Mouse (Mus musculus) stomach, embryonic 14.5 days (tissue): Measurements from ENCODE around the gene Ppm1a. TPM values are rescaled to one million over a fixed set of nuclear protein-coding genes. Genes with fewer than 3 reads are reported as not detected.

Experiments
- ATAC-seq: fragments of 200-750 bp; cut with Nextera tagmentation; 2 replicates; pipeline ENCODE4 v1.8.0; 2017; ENCODE audit warnings: low read depth, moderate TSS enrichment; ENCODE audit not compliant: insufficient number of reproducible peaks, insufficient read depth, low FRiP score
- H3K27ac ChIP-seq: fragments of 300-500 bp; sonication (generic); 2 replicates; pipeline ENCODE4 v1.5.1; 2014; ENCODE audit warnings: mild to moderate bottlenecking, low read length, moderate library complexity, mixed read lengths
- H3K27me3 ChIP-seq: fragments of 300-500 bp; sonication (generic); 2 replicates; pipeline ENCODE4 v1.6.1; 2014; ENCODE audit warnings: low read length, control low read depth, mixed read lengths; ENCODE audit not compliant: control insufficient read depth, insufficient read depth
- H3K36me3 ChIP-seq: fragments of 300-500 bp; sonication (generic); 2 replicates; pipeline ENCODE4 v1.6.1; 2014; ENCODE audit warnings: mild to moderate bottlenecking, control low read depth, low read length, moderate library complexity, mixed read lengths; ENCODE audit not compliant: control insufficient read depth, insufficient read depth
- H3K4me1 ChIP-seq: fragments of 300-500 bp; sonication (generic); 2 replicates; pipeline ENCODE4 v1.6.1; 2014; ENCODE audit warnings: low read length, control low read depth, mixed read lengths; ENCODE audit not compliant: control insufficient read depth, insufficient read depth
- H3K4me2 ChIP-seq: fragments of 300-500 bp; sonication (generic); replicated peaks from 2 replicates; pipeline ENCODE4 v1.6.1; 2014; ENCODE audit warnings: low read depth, low read length, control low read depth
- H3K4me3 ChIP-seq: fragments of 300-500 bp; sonication (generic); 2 replicates; pipeline ENCODE4 v1.5.1; 2014; ENCODE audit warnings: low read depth, low read length, control low read depth
- H3K9ac ChIP-seq: fragments of 300-500 bp; sonication (generic); replicated peaks from 2 replicates; pipeline ENCODE4 v1.6.1; 2014; ENCODE audit warnings: low read depth, mild to moderate bottlenecking, control low read depth, low read length, moderate library complexity, mixed read lengths
- H3K9me3 ChIP-seq: fragments of 300-500 bp; sonication (generic); 2 replicates; pipeline ENCODE4 v1.6.1; 2016; ENCODE audit warnings: low read depth, low read length, control low read depth; ENCODE audit not compliant: control insufficient read depth
- WGBS: fragments of 180-500 bp; shearing (Covaris S2); extraction: QIAGEN DNeasy Blood & Tissue Kit; methylation state at CpG from one replicate; pipeline ENCODE4 v1.1.7; 2014; 5-methylcytosine and 5-hydroxymethylcytosine counted together
- polyA plus RNA-seq: library from polyadenylated mRNA; unstranded; fragments of >200 nt; fragmentation: Nextera tagmentation; extraction: Ambion mirVana; gene quantifications from 2 replicates; pipeline ENCODE4 v1.2.1, GENCODE M21; 2014

The Ppm1a gene
- polyA plus RNA-seq, 1 experiment from 2014 or later: 52.4 TPM

DNA sequence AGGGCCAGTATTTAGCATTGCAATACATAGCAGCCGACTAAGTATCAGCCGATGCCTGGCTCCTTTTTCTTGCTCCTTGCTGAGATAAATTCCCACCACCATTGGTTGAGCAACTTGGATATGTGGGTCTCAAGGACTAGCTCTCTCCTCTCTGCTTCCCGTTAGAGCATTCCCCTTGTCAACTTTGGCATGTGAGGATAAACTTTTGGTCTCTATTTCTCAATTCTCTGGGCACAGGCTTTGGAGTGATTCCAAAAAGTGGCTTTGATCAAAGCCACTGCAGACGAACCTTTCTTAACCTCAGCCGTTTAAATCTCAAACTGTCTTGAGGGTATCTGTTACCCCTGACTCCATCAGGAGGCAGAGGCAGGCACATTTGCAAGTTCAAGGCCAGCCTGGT lies 29.6 kb upstream of the Ppm1a start:
- peaks cover 4% of the 10 kb centered on the region; the same call in 1 of the 2 replicates for H3K4me1 ChIP-seq
- 50% methylated on average over 5 of the region's 5 CpGs for WGBS
- H3K27me3 ChIP-seq: no peaks in the 10 kb centered on the region
- no peak overlapping the region for H3K9ac ChIP-seq
- H3K27ac ChIP-seq: no peak overlapping the region
- no peak for ATAC-seq
- H3K36me3 ChIP-seq: no peaks in the 10 kb centered on the region
- H3K4me3 ChIP-seq: no peak overlapping the region
- H3K9me3 ChIP-seq: no peaks in the 10 kb centered on the region
- no peak overlapping the region for H3K4me2 ChIP-seq

DNA sequence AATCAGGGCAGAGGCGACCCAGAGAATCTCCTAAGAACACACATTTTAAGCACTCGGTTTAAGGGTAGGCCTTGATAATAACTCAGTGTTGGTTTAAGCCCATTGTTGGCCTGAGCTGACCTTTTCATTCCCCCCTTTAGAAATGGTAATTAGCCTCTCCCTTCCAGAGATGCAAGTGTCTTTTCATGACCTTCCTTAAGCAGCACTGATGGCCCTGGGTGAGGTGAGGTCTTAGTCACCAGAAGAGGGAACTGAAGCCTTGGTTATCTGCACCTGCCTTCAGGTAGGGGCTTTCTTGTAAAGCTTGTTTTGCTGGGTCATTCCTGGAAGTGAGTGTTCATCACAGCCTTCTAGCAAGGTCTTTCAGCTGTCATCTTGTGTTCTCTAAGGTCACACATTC lies 23.1 kb upstream of the Ppm1a start:
- no peak overlapping the region for H3K9ac ChIP-seq
- H3K27ac ChIP-seq: no peak overlapping the region
- H3K9me3 ChIP-seq: no peaks in the 10 kb centered on the region
- H3K4me1 ChIP-seq: no peaks in the 10 kb centered on the region
- no peaks in the 10 kb centered on the region for H3K36me3 ChIP-seq
- WGBS: 64% methylated on average over 2 of the region's 2 CpGs
- H3K4me2 ChIP-seq: no peak overlapping the region
- ATAC-seq: no peak
- no peak overlapping the region for H3K4me3 ChIP-seq
- no peaks in the 10 kb centered on the region for H3K27me3 ChIP-seq

DNA sequence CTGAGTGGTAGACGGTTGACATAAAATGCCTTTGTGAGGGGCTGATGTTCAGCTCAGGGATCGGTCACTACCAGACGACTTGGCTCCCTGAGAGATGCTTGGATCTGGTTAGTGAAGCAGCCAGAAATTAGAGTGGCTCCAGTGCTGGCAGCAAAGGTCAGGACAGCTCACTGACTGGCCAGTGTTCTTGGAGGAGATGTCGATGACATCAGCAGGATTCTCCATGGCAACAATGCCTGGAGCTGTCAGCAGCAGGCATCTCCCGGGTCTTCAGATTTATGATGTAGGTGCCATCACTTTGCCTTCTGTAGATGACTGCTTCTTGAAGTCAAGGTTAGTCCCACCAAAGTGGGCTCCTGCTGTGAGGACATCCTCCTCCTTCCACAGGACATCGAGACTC lies 16.1 kb upstream of the Ppm1a start:
- H3K36me3 ChIP-seq: no peaks in the 10 kb centered on the region
- H3K27ac ChIP-seq: no peak overlapping the region
- no peak for ATAC-seq
- no peak overlapping the region for H3K4me3 ChIP-seq
- H3K9me3 ChIP-seq: no peaks in the 10 kb centered on the region
- H3K9ac ChIP-seq: no peak overlapping the region
- H3K4me2 ChIP-seq: no peak overlapping the region
- WGBS: 73% methylated on average over 6 of the region's 6 CpGs
- no peaks in the 10 kb centered on the region for H3K27me3 ChIP-seq
- no peaks in the 10 kb centered on the region for H3K4me1 ChIP-seq

- no peaks in the 10 kb centered on the region for H3K9me3 ChIP-seq
- no peak overlapping the region for H3K9ac ChIP-seq
- WGBS: 34% methylated on average over 9 of the region's 9 CpGs
- H3K27me3 ChIP-seq: no peaks in the 10 kb centered on the region
- H3K4me2 ChIP-seq: no peak overlapping the region
- no peak overlapping the region for H3K27ac ChIP-seq
- no peaks in the 10 kb centered on the region for H3K4me1 ChIP-seq
- no peak overlapping the region for H3K4me3 ChIP-seq
- H3K36me3 ChIP-seq: no peaks in the 10 kb centered on the region
- no peak for ATAC-seq
These were observed 12.4 kb upstream of the Ppm1a start for GRCm38 (mm10) chr12:72744803-72745360.

DNA sequence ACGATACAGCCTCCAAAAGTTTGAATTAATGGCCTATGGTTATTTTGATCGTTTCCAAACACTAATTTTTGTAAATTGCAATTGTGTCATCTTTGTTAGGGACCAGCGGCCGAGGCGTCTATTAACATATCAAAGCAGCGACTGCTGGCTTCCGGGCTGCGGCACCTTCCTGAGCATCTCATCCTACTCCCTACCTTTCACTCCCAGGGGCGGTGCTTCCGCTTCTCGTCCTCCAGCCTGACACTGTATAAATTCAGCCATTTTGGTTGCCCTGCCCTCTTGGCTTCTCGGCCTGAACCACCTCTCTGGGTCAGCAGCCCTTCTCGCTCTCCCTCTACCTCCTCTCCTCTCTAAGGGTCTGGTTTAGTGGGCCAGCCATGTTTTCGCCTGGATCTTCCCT lies 11.8 kb upstream of the Ppm1a start:
- H3K4me1 ChIP-seq: no peaks in the 10 kb centered on the region
- no peaks in the 10 kb centered on the region for H3K9me3 ChIP-seq
- 68% methylated on average over 14 of the region's 14 CpGs for WGBS
- H3K4me3 ChIP-seq: no peak overlapping the region
- no peaks in the 10 kb centered on the region for H3K36me3 ChIP-seq
- no peak for ATAC-seq
- H3K27ac ChIP-seq: no peak overlapping the region
- no peaks in the 10 kb centered on the region for H3K27me3 ChIP-seq
- no peak overlapping the region for H3K9ac ChIP-seq
- H3K4me2 ChIP-seq: no peak overlapping the region

DNA sequence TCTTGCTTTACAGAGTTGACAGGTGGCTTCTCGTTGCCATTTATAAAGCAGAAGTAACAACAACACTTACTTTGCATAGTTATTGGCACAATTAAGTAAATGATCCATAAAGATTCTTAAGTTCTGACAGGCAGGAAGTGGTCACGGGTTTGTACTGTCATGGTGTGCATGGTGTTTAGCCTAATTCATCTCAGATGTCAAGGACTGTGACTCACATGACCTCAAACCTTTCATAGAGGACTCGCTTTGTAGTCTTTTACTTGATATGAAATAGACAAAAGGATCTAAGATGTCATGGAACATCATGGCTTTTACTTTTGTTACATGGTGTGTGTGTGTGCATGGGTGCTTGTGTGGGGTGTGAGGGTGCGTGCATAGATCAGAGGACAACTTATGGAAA lies 8.9 kb upstream of the Ppm1a start:
- Histone ChIP-seq H3K4me1 (no peaks in the 10 kb centered on the region), H3K27me3 (no peaks in the 10 kb centered on the region), H3K4me2 (no peak overlapping the region), H3K9me3 (no peaks in the 10 kb centered on the region), H3K27ac (no peak overlapping the region), H3K4me3 (no peak overlapping the region), H3K9ac (no peak overlapping the region), H3K36me3 (no peaks in the 10 kb centered on the region)
- WGBS: 70% methylated on average over 4 of the region's 4 CpGs
- ATAC-seq: no peak

DNA sequence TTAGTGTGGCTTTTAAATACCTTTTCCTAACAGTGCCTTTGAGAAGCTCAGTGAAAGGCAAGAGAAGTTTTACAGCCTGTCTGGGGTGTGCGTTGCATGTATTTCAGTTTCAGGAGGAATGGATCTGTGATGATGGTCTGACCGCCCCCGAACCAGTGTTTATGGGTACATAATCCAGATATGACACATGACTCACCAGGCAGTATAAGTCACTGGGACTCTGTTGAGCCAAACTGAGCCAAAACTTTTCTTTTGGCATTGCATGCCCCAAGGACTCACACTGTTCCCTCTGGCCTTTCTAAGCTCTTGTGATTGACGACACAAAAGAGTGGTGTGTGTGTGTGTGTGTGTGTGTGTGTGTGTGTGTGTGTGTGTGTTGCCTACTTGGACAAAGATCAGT lies 8.4 kb upstream of the Ppm1a start:
- no peak for ATAC-seq
- H3K27ac ChIP-seq: no peak overlapping the region
- H3K36me3 ChIP-seq: no peaks in the 10 kb centered on the region
- H3K27me3 ChIP-seq: no peaks in the 10 kb centered on the region
- no peaks in the 10 kb centered on the region for H3K4me1 ChIP-seq
- WGBS: 77% methylated on average over 4 of the region's 4 CpGs
- no peaks in the 10 kb centered on the region for H3K9me3 ChIP-seq
- no peak overlapping the region for H3K4me3 ChIP-seq
- no peak overlapping the region for H3K4me2 ChIP-seq
- H3K9ac ChIP-seq: no peak overlapping the region

- Histone ChIP-seq H3K27me3 (no peaks in the 10 kb centered on the region), H3K36me3 (no peaks in the 10 kb centered on the region), H3K4me1 (no peaks in the 10 kb centered on the region), H3K9ac (no peak overlapping the region), H3K27ac (no peak overlapping the region), H3K4me2 (no peak overlapping the region), H3K9me3 (no peaks in the 10 kb centered on the region), H3K4me3 (no peak overlapping the region)
- 85% methylated on average over 2 of the region's 2 CpGs for WGBS
- ATAC-seq: no peak
These were observed 7.8 kb upstream of the Ppm1a start for GRCm38 (mm10) chr12:72749500-72749899.

- Histone ChIP-seq H3K27me3 (no peaks in the 10 kb centered on the region), H3K4me2 (no peak overlapping the region), H3K9me3 (no peaks in the 10 kb centered on the region), H3K4me3 (no peak overlapping the region), H3K4me1 (no peaks in the 10 kb centered on the region), H3K27ac (no peak overlapping the region), H3K9ac (no peak overlapping the region), H3K36me3 (no peaks in the 10 kb centered on the region)
- WGBS: 58% methylated on average over 5 of the region's 5 CpGs
- no peak for ATAC-seq
These were observed 7.2 kb upstream of the Ppm1a start for GRCm38 (mm10) chr12:72750016-72750415.
